ENCODE assay signal across 12 mouse cellular contexts in the genomic region with DNA sequence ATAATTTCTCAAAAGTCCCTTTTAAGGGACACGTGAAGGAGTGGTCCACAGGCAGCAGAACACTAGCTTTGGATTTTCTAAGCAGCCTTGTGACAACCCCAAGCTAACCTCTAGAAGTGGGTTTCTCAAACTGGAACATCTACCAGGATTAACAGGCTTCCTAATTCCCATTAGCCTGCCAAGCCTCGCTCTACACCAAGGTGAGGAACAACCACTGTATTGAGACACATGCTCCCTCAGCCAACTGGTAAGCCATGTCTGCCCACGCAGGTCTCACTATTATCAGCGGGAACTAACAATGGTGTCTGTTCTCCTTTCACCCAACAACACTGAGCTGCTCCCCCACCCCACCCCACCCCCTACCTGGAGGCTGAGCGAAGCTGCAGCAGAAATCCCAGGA.
"Had no signal": no experiment of that assay in that cellular context is flagged by ENCODE, and none has a peak within 500 bp of the region (broad histone marks: within the 10 kb centered on the region; RNA-seq: fewer than 3 reads in every experiment).

No protein-coding gene starts in this region.

- DNase-seq: left cerebral cortex, postnatal 4 days; liver; liver, embryonic 13.5 days; liver, postnatal 0 days; lung, adult 18-20 months; lung, adult 2 months; lung, embryonic 14.5 days; lung, postnatal 10 days; lung, postnatal 14 days; lung, postnatal 36 days; lung, postnatal 4 days; midbrain, embryonic 14.5 days had no signal
